Mouse (Mus musculus): ENCODE measurements around the gene Ccl27b. TPM values are rescaled to one million over a fixed set of nuclear protein-coding genes. Genes with fewer than 3 reads are reported as not detected.
"Not testable (repeated sequence)": the region's sequence is repeated elsewhere in the genome, so short reads cannot be mapped to it uniquely, and the experiment has no call there.

Gene Ccl27b
- polyA plus RNA-seq (2015; fragmentation: Nextera tagmentation; extraction: Ambion mirVana), result not detected in 2 replicates

DNA sequence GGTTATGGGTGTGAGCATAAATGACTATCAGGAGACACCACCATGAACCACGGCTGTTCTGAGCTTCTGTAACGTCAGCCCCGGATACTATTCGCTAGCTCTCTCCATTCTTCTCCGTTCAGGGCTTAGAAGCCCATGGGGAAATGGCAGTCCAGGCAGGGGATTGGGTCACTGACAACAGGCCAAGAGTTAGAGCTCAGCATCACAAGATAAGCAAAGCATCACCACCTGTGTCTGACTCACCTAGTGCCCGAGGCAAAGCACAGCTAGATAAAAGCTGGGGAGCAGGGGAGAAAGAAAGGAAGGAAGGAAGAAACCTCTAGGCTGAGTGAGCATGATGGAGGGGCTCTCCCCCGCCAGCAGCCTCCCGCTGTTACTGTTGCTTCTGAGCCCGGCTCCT lies at the start of gene Ccl27b:
Gene Ccl27b, plus strand, starts transcription at position 301 of the 400 bp plus-strand sequence.
- not testable (repeated sequence) for H3K27me3 ChIP-seq (replicated peaks); ATAC-seq (ENCODE audit: insufficient read depth, low FRiP score, low read depth); H3K36me3 ChIP-seq; H3K4me2 ChIP-seq; H3K9me3 ChIP-seq; H3K4me3 ChIP-seq (replicated peaks); H3K27ac ChIP-seq; H3K4me1 ChIP-seq; H3K9ac ChIP-seq
- WGBS, result no CpG with 5 or more reads among the region's 9 CpGs

DNA sequence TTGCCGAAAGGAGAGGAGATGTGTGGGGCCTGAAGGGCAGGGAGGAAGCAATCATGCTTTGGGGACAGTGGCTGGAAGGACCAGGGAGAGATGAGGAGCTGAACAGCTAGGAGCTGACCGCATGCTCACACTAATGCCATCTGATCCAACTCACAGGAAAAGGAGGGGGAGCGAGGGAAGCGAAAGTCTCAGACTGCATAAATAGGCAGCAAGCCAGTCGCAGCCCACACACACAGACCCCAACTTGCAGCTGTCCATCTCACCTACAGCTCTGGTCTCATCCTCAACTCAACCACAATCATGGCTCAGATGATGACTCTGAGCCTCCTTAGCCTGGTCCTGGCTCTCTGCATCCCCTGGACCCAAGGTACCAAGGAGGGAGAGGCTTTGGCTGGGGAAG lies 43.2 kb upstream of the Ccl27b start, which contains the start of gene Gm10591:
Gene Gm10591, plus strand, starts transcription at position 301 of the 400 bp plus-strand sequence.
- H3K4me1 ChIP-seq; H3K27ac ChIP-seq; H3K36me3 ChIP-seq; H3K4me2 ChIP-seq; ATAC-seq (ENCODE audit: insufficient read depth, low FRiP score, low read depth); H3K9me3 ChIP-seq; H3K27me3 ChIP-seq (replicated peaks); H3K4me3 ChIP-seq (replicated peaks); H3K9ac ChIP-seq: not testable (repeated sequence)
- no CpG with 5 or more reads among the region's 5 CpGs for WGBS

DNA sequence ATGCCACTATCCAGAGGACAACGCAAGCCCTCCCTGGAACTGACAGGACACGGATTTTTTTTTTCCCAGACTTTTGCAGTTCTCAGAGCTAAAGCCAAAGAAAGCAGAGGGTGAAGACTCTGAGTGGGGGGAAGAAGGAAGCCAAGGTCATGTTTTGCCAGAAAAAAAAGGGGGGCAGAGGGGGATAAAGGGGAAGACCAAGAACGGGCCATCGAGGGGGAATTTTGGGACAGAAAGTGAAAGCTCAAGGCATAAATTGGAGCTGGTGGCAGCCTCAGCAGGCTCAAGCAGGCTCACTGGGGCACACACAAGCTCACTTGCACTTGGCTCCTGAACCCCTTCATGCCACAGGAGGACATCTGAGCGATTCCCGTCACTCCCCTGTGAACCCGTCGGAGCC lies 25.6 kb upstream of the Ccl27b start, which contains the start of gene Gm2564:
Gene Gm2564, plus strand, starts transcription at position 301 of the 400 bp plus-strand sequence.
- not testable (repeated sequence) for H3K27me3 ChIP-seq (replicated peaks); H3K4me1 ChIP-seq; H3K4me2 ChIP-seq; H3K9me3 ChIP-seq; ATAC-seq (ENCODE audit: insufficient read depth, low FRiP score, low read depth); H3K27ac ChIP-seq; H3K9ac ChIP-seq; H3K36me3 ChIP-seq; H3K4me3 ChIP-seq (replicated peaks)
- no CpG with 5 or more reads among the region's 8 CpGs for WGBS

DNA sequence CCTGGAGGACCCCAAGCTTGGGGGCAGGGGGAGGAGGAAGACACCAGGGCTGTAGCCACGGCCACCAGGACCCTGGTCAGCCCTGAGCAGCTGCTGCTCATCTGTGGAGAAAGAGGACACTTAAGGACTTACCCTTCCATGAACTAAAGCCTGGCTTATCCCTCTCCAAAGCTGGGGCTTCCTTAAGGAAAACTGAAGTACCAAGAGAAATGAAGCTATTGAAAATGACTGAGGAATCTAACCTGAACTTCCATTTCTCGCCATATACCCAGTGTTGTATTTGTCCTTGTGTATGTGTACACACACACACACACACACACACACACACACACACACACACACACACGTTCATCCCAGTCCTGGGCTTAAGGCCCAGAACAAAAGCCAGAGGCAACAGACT lies 6.7 kb downstream of the Ccl27b start, which contains the start of gene Il11ra2:
Gene Il11ra2, minus strand, starts transcription at position 101 of the 400 bp plus-strand sequence.
- H3K9me3 ChIP-seq; H3K9ac ChIP-seq; H3K4me3 ChIP-seq (replicated peaks); H3K4me1 ChIP-seq; H3K27ac ChIP-seq; H3K4me2 ChIP-seq; ATAC-seq (ENCODE audit: insufficient read depth, low FRiP score, low read depth); H3K27me3 ChIP-seq (replicated peaks); H3K36me3 ChIP-seq: not testable (repeated sequence)
- WGBS, result no CpG with 5 or more reads among the region's 3 CpGs

DNA sequence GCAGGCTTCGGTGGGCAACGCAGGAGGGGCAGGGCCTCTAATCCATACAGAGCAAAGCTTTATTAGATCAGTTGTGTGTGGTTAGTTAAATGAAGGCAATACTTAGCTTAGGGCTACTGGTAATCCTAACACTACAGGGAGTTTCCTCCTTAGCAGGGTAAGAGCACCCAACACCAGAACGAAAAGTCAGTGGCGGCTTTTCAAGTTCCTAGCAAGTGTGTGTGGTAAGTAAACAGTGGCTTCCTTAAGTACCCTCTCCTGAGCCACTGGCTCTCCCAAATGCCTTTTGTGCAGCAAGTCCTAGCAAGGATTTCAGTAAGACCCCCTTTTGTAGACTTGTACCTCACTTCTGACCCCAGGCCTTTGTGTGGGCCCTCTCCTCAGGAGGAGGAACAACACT lies 20.4 kb downstream of the Ccl27b start:
- H3K9me3 ChIP-seq; ATAC-seq (ENCODE audit: insufficient read depth, low FRiP score, low read depth); H3K4me1 ChIP-seq; H3K4me2 ChIP-seq; H3K36me3 ChIP-seq; H3K27me3 ChIP-seq (replicated peaks); H3K4me3 ChIP-seq (replicated peaks); H3K27ac ChIP-seq; H3K9ac ChIP-seq: not testable (repeated sequence)
- no CpG with 5 or more reads among the region's 4 CpGs for WGBS

DNA sequence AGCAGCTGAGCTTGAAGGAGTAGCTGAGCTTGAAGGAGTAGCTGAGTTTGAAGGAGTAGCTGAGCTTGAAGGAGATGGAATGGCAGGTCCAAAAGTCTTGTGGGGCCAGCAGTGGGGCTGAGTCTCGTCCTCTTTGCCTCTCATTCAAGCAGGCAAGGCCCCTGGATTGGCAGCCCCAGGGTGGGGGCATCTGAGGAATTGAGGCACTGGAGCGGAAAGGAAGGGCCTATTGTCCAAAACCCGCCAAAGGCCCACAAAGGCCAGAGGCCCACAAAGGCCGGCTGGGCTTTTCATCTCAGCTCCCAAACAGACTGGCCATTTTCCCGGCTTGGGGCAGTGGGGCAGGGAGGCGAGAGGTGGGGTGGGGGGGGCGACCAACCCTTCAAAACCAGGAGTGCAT lies 24.3 kb downstream of the Ccl27b start:
- not testable (repeated sequence) for H3K4me2 ChIP-seq; ATAC-seq (ENCODE audit: insufficient read depth, low FRiP score, low read depth); H3K4me3 ChIP-seq (replicated peaks); H3K9me3 ChIP-seq; H3K27me3 ChIP-seq (replicated peaks); H3K9ac ChIP-seq; H3K4me1 ChIP-seq; H3K27ac ChIP-seq; H3K36me3 ChIP-seq
- no CpG with 5 or more reads among the region's 7 CpGs for WGBS

DNA sequence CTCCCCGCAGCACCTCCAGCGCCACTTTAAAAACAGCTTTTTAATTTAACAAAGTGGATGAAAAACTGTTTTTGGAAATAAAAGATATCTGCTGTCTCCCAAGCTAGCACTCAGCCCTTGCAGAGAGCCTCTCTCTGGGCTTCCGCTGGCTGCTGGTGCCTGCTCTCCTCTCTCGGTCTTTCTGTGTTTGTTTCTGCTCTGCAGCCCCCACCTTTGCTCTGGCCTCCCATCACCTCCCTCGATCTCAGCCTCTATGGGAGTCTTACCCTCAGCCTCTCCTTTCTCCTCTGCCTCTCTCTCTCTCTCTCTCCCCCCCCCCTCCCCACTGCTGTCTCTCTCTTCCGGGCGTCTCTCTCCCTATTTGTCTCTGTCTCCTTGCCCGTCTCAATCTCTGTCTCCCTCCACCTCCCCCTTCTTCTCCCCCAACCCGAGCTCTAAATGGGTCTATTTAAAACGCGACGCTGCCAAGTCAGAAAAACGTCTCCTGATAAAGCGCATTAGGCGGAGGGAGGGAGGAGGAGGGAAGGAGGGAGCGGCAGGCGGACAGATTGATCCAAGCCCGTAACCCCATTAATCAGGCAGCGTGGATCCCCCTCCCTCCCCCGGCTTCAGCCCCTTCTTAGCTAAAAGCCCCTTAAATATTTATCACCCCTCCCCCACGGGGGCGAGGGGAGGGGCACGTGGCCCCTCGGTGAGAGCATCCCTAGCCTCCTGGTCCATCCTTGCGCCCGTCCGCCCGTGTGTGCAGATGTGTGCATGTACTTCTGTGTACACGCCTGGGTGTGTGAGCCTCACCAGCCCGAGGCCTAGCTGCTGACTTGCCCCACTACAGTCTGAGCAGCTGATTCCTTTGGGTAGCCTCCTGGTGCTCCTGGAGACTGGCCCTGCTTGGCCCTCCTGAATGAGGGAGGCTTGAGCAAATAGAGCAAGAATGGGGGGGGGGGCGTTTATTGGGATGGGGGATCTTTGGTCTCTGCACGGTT lies 25.6 kb downstream of the Ccl27b start:
- not testable (repeated sequence) for H3K9me3 ChIP-seq; H3K27me3 ChIP-seq (replicated peaks); ATAC-seq (ENCODE audit: insufficient read depth, low FRiP score, low read depth); H3K27ac ChIP-seq; H3K4me1 ChIP-seq; H3K4me2 ChIP-seq; H3K4me3 ChIP-seq (replicated peaks); H3K36me3 ChIP-seq; H3K9ac ChIP-seq
- WGBS, result no CpG with 5 or more reads among the region's 32 CpGs

DNA sequence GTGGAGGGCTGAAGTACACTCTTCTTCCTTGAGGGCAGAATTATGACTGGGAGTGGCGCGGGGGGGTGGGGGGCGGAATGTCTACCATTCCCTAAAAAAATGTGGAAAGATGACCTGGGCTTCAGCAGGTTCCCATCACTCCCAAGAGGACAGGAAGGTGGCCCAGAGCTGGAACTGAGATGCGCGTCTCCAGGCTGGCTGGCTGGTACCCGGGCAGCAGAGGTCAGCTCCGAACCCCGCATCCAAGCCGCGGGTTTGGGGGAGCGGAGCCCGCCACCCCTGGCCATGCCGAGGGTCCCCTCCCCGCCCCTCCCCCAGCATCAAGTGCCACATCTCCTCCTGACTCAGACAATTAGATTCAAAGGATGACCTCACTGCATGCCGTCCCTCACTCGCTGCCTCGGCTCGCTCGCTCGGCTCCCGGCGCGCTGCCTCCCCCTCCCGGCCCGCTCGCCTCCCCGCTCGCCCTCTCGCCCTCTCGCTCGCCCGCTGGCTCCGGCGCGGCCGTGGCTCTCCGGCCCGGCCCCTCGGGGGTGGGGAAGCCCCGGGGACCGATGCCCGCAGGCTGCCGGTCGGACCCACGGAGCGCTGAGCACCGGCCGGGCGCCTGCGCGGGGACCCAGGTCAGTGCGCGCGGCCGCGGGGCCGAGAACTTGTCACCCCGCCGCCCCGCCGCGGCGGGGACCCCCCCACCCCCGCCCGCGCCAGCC lies 26.6 kb downstream of the Ccl27b start:
- H3K4me2 ChIP-seq; ATAC-seq (ENCODE audit: insufficient read depth, low FRiP score, low read depth); H3K27me3 ChIP-seq (replicated peaks); H3K27ac ChIP-seq; H3K4me3 ChIP-seq (replicated peaks); H3K9me3 ChIP-seq; H3K9ac ChIP-seq; H3K36me3 ChIP-seq; H3K4me1 ChIP-seq: not testable (repeated sequence)
- WGBS, result no CpG with 5 or more reads among the region's 66 CpGs

DNA sequence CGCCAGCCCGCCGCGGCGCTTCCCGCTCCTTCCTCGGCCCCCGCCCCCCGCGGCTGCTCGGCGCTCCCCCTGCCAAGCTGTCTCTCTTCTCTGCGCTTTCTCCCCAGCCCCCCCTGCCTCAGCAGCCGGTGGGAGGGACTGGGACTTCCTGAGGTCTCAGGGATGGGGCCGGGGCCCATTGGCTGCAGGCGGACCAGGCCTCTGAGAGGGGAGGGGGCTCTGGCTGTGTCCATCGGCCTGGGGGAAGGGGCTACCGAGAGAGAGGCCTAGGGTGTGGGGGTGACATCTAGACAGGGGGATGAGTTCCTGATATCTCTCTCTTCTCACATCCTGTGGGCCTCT lies 27.1 kb downstream of the Ccl27b start:
- H3K4me1 ChIP-seq; H3K27ac ChIP-seq; H3K27me3 ChIP-seq (replicated peaks); H3K4me3 ChIP-seq (replicated peaks); H3K9me3 ChIP-seq; ATAC-seq (ENCODE audit: insufficient read depth, low FRiP score, low read depth); H3K9ac ChIP-seq; H3K36me3 ChIP-seq; H3K4me2 ChIP-seq: not testable (repeated sequence)
- WGBS, result no CpG with 5 or more reads among the region's 18 CpGs

Other genes with a start within 250 kb of the Ccl27b start
- gene Gm21586, start 215.9 kb upstream of the Ccl27b start, polyA plus RNA-seq (2015; fragmentation: Nextera tagmentation; extraction: Ambion mirVana), result not detected in 2 replicates
- gene Gm2163, start 188.5 kb upstream of the Ccl27b start, polyA plus RNA-seq (2015; fragmentation: Nextera tagmentation; extraction: Ambion mirVana), result 0.06 and 0.08 TPM in 2 replicates
- gene Fam205a2, start 127.1 kb upstream of the Ccl27b start, polyA plus RNA-seq (2015; fragmentation: Nextera tagmentation; extraction: Ambion mirVana), result not detected in 2 replicates
- gene Gm10591, start 43.1 kb upstream of the Ccl27b start, polyA plus RNA-seq (2015; fragmentation: Nextera tagmentation; extraction: Ambion mirVana), result not detected in 2 replicates
- gene Gm2564, start 25.5 kb upstream of the Ccl27b start, polyA plus RNA-seq (2015; fragmentation: Nextera tagmentation; extraction: Ambion mirVana), result 0.37 and 0.58 TPM in 2 replicates
- gene Il11ra2, start 6.6 kb downstream of the Ccl27b start, polyA plus RNA-seq (2015; fragmentation: Nextera tagmentation; extraction: Ambion mirVana), result not detected in 2 replicates
- not detected in 2 replicates for gene 4930578G10Rik, start 80.3 kb downstream of the Ccl27b start, polyA plus RNA-seq (2015; fragmentation: Nextera tagmentation; extraction: Ambion mirVana)
- gene Ccl19, start 101.3 kb downstream of the Ccl27b start, polyA plus RNA-seq (2015; fragmentation: Nextera tagmentation; extraction: Ambion mirVana), result 0.45 TPM in 1 of 2 replicates, not detected in the other
- gene Ccl21a, start 118.7 kb downstream of the Ccl27b start, polyA plus RNA-seq (2015; fragmentation: Nextera tagmentation; extraction: Ambion mirVana), result 41.8 and 47.0 TPM in 2 replicates
- not detected in 2 replicates for gene Fam205a1, start 198.6 kb downstream of the Ccl27b start, polyA plus RNA-seq (2015; fragmentation: Nextera tagmentation; extraction: Ambion mirVana)
- 0.12 TPM in 1 of 2 replicates, not detected in the other for gene Gm12394, start 201.5 kb downstream of the Ccl27b start, polyA plus RNA-seq (2015; fragmentation: Nextera tagmentation; extraction: Ambion mirVana)
- gene Fam205c, start 219.0 kb downstream of the Ccl27b start, polyA plus RNA-seq (2015; fragmentation: Nextera tagmentation; extraction: Ambion mirVana), result 0.24 and 0.42 TPM in 2 replicates

Measured in stomach, embryonic 15.5 days (tissue).